Mouse (Mus musculus) hindbrain, embryonic 16.5 days (tissue): ENCODE results near the gene Itpripl2. TPM values are rescaled to one million over a fixed set of nuclear protein-coding genes. Genes with fewer than 3 reads are reported as not detected.
A peak's percentile ranks its signal among the peaks of the same experiment; 100 is the strongest.

Experiments
- ATAC-seq: fragments of 200-750 bp; cut with Nextera tagmentation; 2 replicates; pipeline ENCODE4 v1.8.0; 2017; ENCODE audit warnings: moderate TSS enrichment, moderate library complexity
- H3K27ac ChIP-seq: fragments of 300-500 bp; sonication (generic); 2 replicates; pipeline ENCODE4 v1.5.1; 2014; ENCODE audit warnings: low read depth, mild to moderate bottlenecking, control low read depth, low read length, moderate library complexity
- H3K27me3 ChIP-seq: fragments of 300-500 bp; sonication (generic); replicated peaks from 2 replicates; pipeline ENCODE4 v1.6.1; 2014; ENCODE audit warnings: low read length; ENCODE audit not compliant: control insufficient read depth, insufficient read depth
- H3K36me3 ChIP-seq: fragments of 300-500 bp; sonication (generic); 2 replicates; pipeline ENCODE4 v1.6.1; 2014; ENCODE audit warnings: mild to moderate bottlenecking, low read length, moderate library complexity, mixed read lengths; ENCODE audit not compliant: control insufficient read depth, insufficient read depth
- H3K4me1 ChIP-seq: fragments of 300-500 bp; sonication (generic); 2 replicates; pipeline ENCODE4 v1.6.1; 2014; ENCODE audit warnings: low read depth, low read length; ENCODE audit not compliant: control insufficient read depth, insufficient read depth
- H3K4me2 ChIP-seq: fragments of 300-500 bp; sonication (generic); 2 replicates; pipeline ENCODE4 v1.6.1; 2014; ENCODE audit warnings: mild to moderate bottlenecking, low read length, control low read depth, moderate library complexity
- H3K4me3 ChIP-seq: fragments of 300-500 bp; sonication (generic); 2 replicates; pipeline ENCODE4 v1.5.1; 2014; ENCODE audit warnings: mild to moderate bottlenecking, low read length, control low read depth, moderate library complexity
- H3K9ac ChIP-seq: fragments of 300-500 bp; sonication (generic); 2 replicates; pipeline ENCODE4 v1.6.1; 2014; ENCODE audit warnings: low read depth, mild to moderate bottlenecking, control low read depth, low read length, moderate library complexity
- H3K9me3 ChIP-seq: fragments of 300-500 bp; sonication (generic); 2 replicates; pipeline ENCODE4 v1.6.1; 2014; ENCODE audit warnings: mild to moderate bottlenecking, low read length, moderate library complexity; ENCODE audit not compliant: control insufficient read depth
- WGBS: fragments of 180-500 bp; shearing (Covaris S2); extraction: QIAGEN DNeasy Blood & Tissue Kit; methylation state at CpG from one replicate; pipeline ENCODE4 v1.1.7; 2014; 5-methylcytosine and 5-hydroxymethylcytosine counted together
- polyA plus RNA-seq: library from polyadenylated mRNA; unstranded; fragments of >200 nt; fragmentation: Nextera tagmentation; extraction: Ambion mirVana; gene quantifications from 2 replicates; pipeline ENCODE4 v1.2.1, GENCODE M21; 2015

Itpripl2 gene
- polyA plus RNA-seq, 1 experiment from 2014 or later: 0.89 TPM

GRCm38 (mm10) chr7:118517819-118518218 lies 26.0 kb upstream of the Itpripl2 start:
- 74% methylated on average over 2 of the region's 2 CpGs for WGBS
- ATAC-seq: no peak
- Histone ChIP-seq H3K9me3 (no peaks in the 10 kb centered on the region), H3K4me2 (no peak overlapping the region), H3K4me3 (no peak overlapping the region), H3K4me1 (no peaks in the 10 kb centered on the region), H3K27me3 (no peaks in the 10 kb centered on the region), H3K27ac (no peak overlapping the region), H3K9ac (no peak overlapping the region), H3K36me3 (no peaks in the 10 kb centered on the region)

- Histone ChIP-seq H3K9me3 (no peaks in the 10 kb centered on the region), H3K27ac (no peak overlapping the region), H3K27me3 (no peaks in the 10 kb centered on the region), H3K4me3 (no peak overlapping the region), H3K9ac (no peak overlapping the region), H3K4me1 (no peaks in the 10 kb centered on the region), H3K4me2 (no peak overlapping the region), H3K36me3 (no peaks in the 10 kb centered on the region)
- WGBS: 84% methylated on average over 7 of the region's 7 CpGs
- ATAC-seq: no peak
Observed at GRCm38 (mm10) chr7:118508556-118508955, 16.8 kb upstream of the Itpripl2 start.

- no peaks in the 10 kb centered on the region for H3K27me3 ChIP-seq
- 72% methylated on average over 4 of the region's 4 CpGs for WGBS
- H3K4me1 ChIP-seq: no peaks in the 10 kb centered on the region
- H3K4me2 ChIP-seq: no peak overlapping the region
- no peaks in the 10 kb centered on the region for H3K9me3 ChIP-seq
- no peak overlapping the region for H3K9ac ChIP-seq
- H3K27ac ChIP-seq: no peak overlapping the region
- H3K4me3 ChIP-seq: no peak overlapping the region
- no peaks in the 10 kb centered on the region for H3K36me3 ChIP-seq
- no peak for ATAC-seq
Observed at GRCm38 (mm10) chr7:118503844-118504243, 12.1 kb upstream of the Itpripl2 start.

- Histone ChIP-seq H3K4me3 (no peak overlapping the region), H3K27me3 (no peaks in the 10 kb centered on the region), H3K9me3 (no peaks in the 10 kb centered on the region), H3K4me2 (0 out of 2 replicates have a peak overlapping the region, but pooled peaks have one; percentile 6), H3K9ac (no peak overlapping the region), H3K36me3 (no peaks in the 10 kb centered on the region), H3K27ac (no peak overlapping the region), H3K4me1 (no peaks in the 10 kb centered on the region)
- ATAC-seq: no peak
- WGBS: 58% methylated on average over 8 of the region's 8 CpGs
Observed at GRCm38 (mm10) chr7:118502333-118502732, 10.6 kb upstream of the Itpripl2 start.

DNA sequence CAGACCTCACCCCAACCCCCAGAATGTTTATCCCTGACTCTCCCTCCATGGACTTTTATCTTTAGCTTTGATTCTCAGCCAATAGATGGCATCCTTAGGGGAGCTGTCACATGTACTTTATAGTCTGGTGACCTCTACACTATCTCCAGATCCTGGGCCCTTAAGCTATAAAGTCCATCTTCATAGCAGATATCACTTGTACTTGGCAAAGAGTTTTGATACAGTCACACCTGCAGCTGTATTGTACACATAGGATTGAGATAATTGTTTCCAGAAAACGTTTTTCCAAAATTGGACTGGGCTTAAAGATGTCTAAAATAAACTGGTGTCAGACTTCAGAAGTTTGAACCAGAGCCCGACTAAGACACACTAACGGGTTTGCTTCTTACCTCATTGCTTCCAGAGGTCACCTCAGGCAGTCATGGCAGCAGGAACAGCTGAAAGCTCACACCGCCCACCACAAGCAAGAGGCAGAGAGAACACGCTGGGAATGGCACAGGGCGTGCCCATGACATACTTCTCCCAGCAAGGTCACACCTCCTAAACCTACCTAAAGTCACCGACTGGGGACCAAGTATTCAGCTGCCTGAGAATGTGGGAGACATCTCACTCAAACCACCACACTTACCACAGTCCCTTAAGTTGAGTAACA lies 8.1 kb upstream of the Itpripl2 start:
- H3K4me3 ChIP-seq: no peak overlapping the region
- 76% methylated on average over 7 of the region's 7 CpGs for WGBS
- no peak overlapping the region for H3K4me2 ChIP-seq
- H3K27me3 ChIP-seq: no peaks in the 10 kb centered on the region
- H3K9me3 ChIP-seq: no peaks in the 10 kb centered on the region; the same call in 1 of the 2 replicates
- H3K36me3 ChIP-seq: no peaks in the 10 kb centered on the region
- H3K4me1 ChIP-seq: no peaks in the 10 kb centered on the region
- H3K9ac ChIP-seq: no peak overlapping the region
- H3K27ac ChIP-seq: no peak overlapping the region
- ATAC-seq: no peak

GRCm38 (mm10) chr7:118498984-118499783 lies 7.4 kb upstream of the Itpripl2 start:
- no peak for ATAC-seq
- no peak overlapping the region for H3K9ac ChIP-seq

DNA sequence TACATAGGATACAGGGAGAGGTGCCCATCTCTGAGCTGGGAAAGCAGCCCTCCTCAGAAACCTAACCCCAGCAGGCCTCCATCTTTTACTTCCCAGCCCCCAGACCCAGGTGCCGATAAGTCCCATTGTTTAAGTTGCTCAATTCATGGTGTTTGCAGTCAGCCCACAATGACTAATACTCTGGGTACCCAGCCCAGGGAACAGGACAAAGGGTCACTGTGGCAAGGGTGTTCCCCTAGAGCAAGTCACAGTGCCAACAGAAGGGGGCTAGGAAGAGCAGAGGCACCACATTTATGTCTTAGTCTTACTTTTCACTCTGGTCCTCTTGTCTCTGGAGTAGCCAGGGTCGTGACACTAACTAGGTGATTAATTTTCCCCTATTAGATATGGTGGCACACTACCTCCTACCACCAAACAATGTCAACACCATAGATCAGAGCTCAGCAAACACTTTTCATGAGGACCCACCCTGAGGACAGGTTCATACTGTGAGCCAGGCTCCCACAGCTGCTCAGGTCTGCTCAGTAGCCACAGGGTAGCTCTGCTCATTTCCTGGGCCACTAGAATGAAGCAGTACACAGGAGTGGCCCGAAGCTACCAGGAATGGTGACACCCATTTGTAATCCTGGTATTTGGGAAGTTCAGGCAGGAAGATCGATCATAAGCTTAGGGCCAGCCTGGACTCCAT lies 3.3 kb upstream of the Itpripl2 start:
- no peak for ATAC-seq
- Histone ChIP-seq H3K9me3 (no peaks in the 10 kb centered on the region; the same call in 1 of the 2 replicates), H3K4me1 (peaks cover 11% of the 10 kb centered on the region), H3K9ac (no peak overlapping the region), H3K27me3 (peaks cover 19% of the 10 kb centered on the region), H3K36me3 (no peaks in the 10 kb centered on the region), H3K4me3 (no peak overlapping the region), H3K4me2 (no peak overlapping the region), H3K27ac (no peak overlapping the region)
- WGBS: 74% methylated on average over 4 of the region's 4 CpGs

More at GRCm38 (mm10) chr7:118498984-118499783, 7.4 kb upstream of the Itpripl2 start:
- no peak overlapping the region for H3K4me2 ChIP-seq
- H3K4me3 ChIP-seq: no peak overlapping the region
- no peaks in the 10 kb centered on the region for H3K4me1 ChIP-seq
- no peaks in the 10 kb centered on the region for H3K36me3 ChIP-seq
- H3K27ac ChIP-seq: no peak overlapping the region
- 86% methylated on average over 12 of the region's 12 CpGs for WGBS
- no peaks in the 10 kb centered on the region; the same call in 1 of the 2 replicates for H3K9me3 ChIP-seq
- no peaks in the 10 kb centered on the region for H3K27me3 ChIP-seq

DNA sequence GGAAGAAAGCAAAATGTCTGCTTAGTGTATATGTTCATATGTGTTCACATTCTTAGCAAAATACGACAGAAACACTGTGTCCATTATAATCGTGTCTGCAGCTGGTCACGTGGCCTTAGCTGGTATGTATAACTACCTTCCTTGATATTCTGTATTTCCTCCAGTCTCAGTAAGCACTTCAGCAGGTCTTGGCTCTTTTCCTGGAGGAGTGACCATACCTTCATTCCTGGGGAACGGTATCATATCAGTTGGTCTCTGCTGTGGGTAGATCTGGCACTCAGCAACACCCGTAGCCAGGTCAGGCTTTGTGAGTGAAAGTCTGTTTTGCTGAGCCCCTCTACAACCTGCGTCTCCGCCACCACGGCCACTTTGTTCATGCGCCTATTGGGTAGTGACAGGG lies 2.1 kb upstream of the Itpripl2 start:
- peaks cover 26% of the 10 kb centered on the region for H3K27me3 ChIP-seq
- H3K9ac ChIP-seq: no peak overlapping the region
- H3K4me3 ChIP-seq: no peak overlapping the region
- ATAC-seq: no peak
- H3K4me1 ChIP-seq: peaks cover 11% of the 10 kb centered on the region
- no peak overlapping the region for H3K4me2 ChIP-seq
- WGBS: 91% methylated on average over 9 of the region's 9 CpGs
- no peaks in the 10 kb centered on the region for H3K36me3 ChIP-seq
- H3K9me3 ChIP-seq: no peaks in the 10 kb centered on the region; the same call in 1 of the 2 replicates
- no peak overlapping the region for H3K27ac ChIP-seq
